Mouse (Mus musculus) T-helper 2 cell (primary cell): ENCODE data around the gene Supt5.

Experiments
- in situ Hi-C: fragments of 300-600 bp; cut with MboI, MseI; formaldehyde crosslinking; loops from one replicate; pipeline ENCODE4 v1.15.1; 2025; ENCODE audit warnings: high pct_unique_total_duplicates

The Supt5 gene

GRCm38 (mm10) chr7:28301616-28302433 is 36.7 kb downstream of the Supt5 start, which contains the start of gene Dll3:
TSS of gene Dll3 (minus strand) at chr7:28302238.
- in situ Hi-C loops = no loop called here

DNA sequence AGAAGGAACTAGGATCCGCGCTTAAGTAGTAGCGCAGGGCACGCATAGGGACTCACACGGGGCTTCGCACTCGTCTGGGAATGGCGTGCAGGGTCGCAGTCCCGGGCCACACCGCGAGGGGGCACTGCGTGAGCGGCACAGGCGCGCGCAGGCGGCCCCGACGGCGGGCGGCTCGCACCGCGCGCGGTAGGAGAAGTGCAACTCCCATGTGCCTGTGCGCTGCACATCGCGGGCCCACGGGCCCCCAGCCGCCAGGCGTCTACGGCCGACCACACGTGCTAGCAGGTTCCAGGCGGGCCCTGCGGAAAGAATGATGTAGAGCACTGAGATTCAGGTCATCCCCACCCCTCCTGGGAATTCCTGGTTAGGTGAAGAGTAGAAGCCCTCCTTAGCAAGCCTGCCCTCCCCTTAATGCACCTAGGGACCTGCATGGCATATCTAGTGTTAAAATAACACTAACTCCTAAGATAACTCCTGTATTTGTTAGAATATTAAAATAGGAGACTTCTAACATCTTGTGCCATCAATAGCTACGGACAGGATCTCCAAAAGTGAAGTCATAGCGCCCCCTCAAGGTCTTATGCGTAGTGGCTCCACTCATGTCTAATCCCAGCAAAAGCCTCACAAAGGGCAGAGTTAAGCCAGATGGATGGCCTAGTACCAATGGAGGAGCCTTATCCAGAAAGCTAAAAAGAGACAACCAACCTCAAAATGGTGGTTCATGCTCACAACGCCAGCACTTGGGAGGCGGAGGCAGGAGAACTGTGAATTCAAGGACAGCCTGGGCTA is 39.5 kb downstream of the Supt5 start:
- in situ Hi-C loops = no loop called here

DNA sequence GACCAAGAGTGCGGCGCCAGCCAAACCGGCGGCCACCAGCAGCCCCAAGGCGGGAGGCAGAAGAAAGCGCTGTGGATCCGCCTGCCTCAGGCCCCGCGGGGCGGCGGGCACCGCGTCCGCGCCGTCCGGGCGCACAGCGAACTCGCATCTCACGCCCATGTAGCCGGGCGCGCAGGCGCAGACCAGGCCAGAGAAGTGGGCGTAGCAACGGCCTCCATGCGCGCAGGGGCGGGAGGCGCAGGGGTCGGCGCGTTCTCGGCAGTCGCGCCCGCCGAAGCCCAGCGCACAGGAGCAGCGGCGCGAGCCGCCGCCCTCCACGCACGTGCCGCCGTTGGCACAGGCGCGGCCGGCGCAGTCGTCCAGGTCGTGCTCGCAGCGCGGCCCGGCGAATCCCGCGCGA is 44.1 kb downstream of the Supt5 start:
- in situ Hi-C loops = no loop called here

GRCm38 (mm10) chr7:28290638-28291590 is 47.6 kb downstream of the Supt5 start, which contains the start of gene Selenov:
TSS of gene Selenov (minus strand) at chr7:28291186.
- in situ Hi-C loops = no loop called here

- in situ Hi-C loops = no loop called here
These were observed 48.4 kb downstream of the Supt5 start for GRCm38 (mm10) chr7:28290165-28290564.

GRCm38 (mm10) chr7:28280630-28281029 is 57.9 kb downstream of the Supt5 start:
- in situ Hi-C loops = no loop called here

DNA sequence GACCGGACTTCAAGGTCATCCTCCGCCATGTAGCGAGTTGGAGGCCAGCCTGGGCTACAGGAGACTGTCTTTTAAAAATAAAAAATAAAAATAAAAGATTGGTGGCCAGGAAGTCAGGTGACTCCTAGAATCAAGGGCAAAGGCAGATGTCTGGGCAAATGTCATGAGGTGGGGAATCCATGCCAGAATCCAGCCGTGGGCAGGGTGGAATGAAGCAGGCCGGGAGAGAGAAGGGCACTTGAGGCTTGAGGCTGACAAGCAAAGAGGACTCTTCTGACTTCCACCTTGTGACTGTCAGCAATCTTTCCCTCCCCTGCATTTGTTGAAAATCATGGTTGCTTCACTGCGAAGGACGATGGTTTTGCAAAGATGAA is 60.3 kb downstream of the Supt5 start:
- in situ Hi-C loops = loop anchor here (5.0 kb wide), 1 partner anchor 101 kb away; the partner anchor contains the start of gene Dyrk1b

- in situ Hi-C loops = loop anchor here (5.0 kb wide), 1 partner anchor 100 kb away; the partner anchor contains the start of gene Dyrk1b
These were observed 60.8 kb downstream of the Supt5 start, which contains the start of gene Eid2b for GRCm38 (mm10) chr7:28277615-28278278. TSS of gene Eid2b (plus strand) at chr7:28277739.

- in situ Hi-C loops = loop anchor here (5.0 kb wide), 1 partner anchor 100 kb away; the partner anchor contains the start of gene Dyrk1b
These were observed 61.3 kb downstream of the Supt5 start for GRCm38 (mm10) chr7:28277237-28277614.

- in situ Hi-C loops = no loop called here
These were observed 66.8 kb downstream of the Supt5 start for GRCm38 (mm10) chr7:28271761-28272160.

GRCm38 (mm10) chr7:28269355-28269754 is 69.2 kb downstream of the Supt5 start:
- in situ Hi-C loops = no loop called here

- in situ Hi-C loops = no loop called here
These were observed 70.0 kb downstream of the Supt5 start for GRCm38 (mm10) chr7:28268576-28268975.

DNA sequence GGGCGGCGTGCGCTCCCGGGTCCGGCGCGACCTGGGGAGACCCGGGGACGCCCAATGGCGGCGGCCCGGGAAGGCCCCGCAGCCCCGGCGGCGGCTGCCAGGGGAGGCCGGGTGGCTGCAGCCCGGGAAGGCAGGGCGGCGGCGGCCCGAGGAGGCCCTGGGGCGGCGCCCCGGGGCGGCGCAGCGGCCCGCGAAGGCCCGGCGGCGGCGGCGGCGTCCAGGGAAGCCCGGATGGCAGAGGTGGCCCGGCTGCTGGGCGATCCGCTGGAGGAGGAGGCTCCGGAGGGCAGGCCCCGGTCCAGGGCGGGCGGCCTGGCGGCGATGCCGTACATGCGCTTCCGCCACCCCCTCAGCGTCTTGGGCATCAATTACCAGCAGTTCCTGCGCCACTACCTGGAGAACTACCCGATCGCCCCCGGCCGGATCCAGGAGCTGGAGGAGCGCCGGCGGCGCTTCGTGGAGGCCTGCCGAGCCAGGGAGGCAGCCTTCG is 70.5 kb downstream of the Supt5 start:
- in situ Hi-C loops = no loop called here

DNA sequence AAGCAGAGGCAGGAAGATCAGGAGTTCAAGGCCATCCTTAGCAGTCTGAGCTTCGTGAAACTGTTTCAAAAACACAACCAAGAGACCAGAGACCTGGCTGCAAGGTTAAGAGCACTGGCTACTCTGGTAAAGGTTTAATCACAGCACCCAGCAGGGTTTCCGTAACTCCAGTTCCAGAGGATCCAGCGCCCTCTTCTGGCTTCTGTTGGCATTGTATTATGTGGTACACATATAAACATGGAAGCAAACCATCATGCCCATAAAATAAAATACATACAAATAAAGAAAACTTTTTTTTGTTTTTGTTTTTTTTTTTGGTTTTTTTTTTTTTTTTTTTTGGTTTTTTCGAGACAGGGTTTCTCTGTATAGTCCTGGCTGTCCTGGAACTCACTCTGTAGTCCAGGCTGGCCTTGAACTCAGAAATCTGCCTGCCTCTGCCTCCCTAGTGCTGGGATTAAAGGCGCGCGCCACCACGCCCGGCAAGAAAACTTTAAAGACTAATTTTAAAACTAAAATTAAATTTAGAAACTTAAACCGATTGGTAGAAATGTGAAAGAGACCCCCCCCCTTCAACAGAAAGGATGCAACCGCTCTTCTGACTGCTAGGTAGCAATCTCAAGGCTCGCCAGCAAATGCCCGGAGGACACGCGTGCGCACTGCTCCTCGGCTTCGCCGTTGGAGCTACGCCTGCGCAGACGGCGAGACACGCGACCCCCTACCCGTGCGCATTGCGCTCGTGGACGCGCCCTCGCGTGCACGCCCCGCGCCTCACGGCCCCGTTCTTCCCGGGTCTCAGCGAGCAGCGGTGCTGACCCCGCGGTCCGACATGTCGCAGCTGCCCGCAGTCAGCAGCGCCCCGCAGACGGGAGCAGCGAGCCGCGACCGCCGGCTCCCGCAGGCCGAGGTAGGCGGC is 71.2 kb downstream of the Supt5 start, which contains the start of gene Eid2:
Gene Eid2, plus strand, starts transcription at position 753 of the 913 bp plus-strand sequence.
- in situ Hi-C loops = no loop called here

- in situ Hi-C loops = no loop called here
These were observed 73.2 kb downstream of the Supt5 start for GRCm38 (mm10) chr7:28265391-28265790.
